Mouse (Mus musculus): ENCODE measurements at regions not wholly inside any gene's neighbourhood (a gene's known extent, or its start where the extent isn't known, plus 50 kb on each side); places are given as distances from the start of the nearest gene placed in this dataset.

DNA sequence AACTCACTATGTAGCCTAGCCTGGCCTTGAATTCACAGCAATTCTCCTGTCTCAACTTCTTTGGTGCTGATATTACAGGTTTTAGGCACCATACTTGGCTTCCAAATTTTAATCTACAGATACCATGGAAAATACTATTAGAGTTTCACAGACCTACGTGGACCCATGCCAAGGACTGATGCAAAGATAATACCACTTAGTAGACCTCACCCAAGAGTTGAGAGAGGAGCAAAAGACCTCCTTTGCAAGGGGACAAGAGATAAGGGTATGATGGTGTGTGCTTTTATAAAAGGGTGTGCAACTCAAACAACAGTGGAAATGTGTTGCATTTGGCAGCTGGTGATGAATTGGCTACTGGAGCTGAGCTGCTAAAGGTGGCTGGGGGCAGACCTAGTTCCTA, 358.6 kb upstream of the Diaph2 start:
- ChIA-PET POLR2A (no interaction called here), CTCF (no interaction called here)
- in situ Hi-C loops (cut with MboI; ENCODE audit: low pct_unique_long_range_greater_than_20kb): no loop called here
- no peak for TF ChIP-seq CTCF (IDR thresholded peaks at IDR 0.05)
- H3K27me3 ChIP-seq: no peaks in the 10 kb centered on the region
- DNase-seq (ENCODE audit: low read depth, low spot score) (no peak), ATAC-seq (no peak)

DNA sequence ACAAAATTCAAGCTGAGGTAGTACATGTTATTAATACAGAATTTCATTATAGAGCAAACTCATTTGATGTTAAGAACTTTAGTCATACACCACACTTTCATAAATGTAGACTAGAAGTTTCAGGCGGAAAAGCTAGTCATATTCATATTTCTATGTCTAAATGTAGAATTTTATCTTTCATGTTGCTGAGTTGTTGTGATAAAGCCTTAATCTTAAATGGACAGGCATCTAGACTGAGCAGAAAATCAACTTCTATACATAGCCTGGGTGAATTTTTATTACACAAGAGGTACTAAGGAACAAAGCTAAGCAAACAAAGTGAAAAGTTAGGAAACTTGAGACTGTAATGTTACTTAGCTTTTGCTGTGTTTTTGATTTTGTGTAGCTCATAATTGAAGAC, 341.8 kb upstream of the Diaph2 start:
- ATAC-seq (no peak), DNase-seq (ENCODE audit: low read depth, low spot score) (no peak)
- ChIA-PET CTCF (interaction anchor here (1.1 kb wide), 1 partner anchor 10 kb away, joined by 3 read pairs; no protein-coding TSS in a partner anchor), POLR2A (no interaction called here)
- peaks cover 15% of the 10 kb centered on the region for H3K27me3 ChIP-seq
- no peak for TF ChIP-seq CTCF (IDR thresholded peaks at IDR 0.05)
- in situ Hi-C loops (cut with MboI; ENCODE audit: low pct_unique_long_range_greater_than_20kb): no loop called here

DNA sequence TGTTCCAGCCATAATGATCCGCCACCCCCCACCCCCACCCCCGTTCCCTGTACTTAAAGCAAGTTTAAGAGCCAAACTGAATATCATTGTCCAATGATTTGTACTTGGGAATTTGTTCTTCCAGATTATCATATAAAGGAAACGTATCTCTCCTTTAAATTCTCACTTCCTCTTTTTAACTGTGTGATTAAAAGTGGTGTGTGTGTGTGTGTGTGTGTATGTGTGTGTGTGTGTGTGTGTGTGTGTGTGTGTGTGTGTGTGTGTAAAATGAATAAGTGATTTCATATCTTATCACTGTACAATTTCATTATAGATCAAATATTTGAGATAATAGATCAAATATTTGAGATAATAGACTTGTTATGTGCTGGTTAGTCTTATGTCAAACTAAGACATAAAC, 339.5 kb upstream of the Diaph2 start:
- peaks cover 15% of the 10 kb centered on the region for H3K27me3 ChIP-seq
- in situ Hi-C loops (cut with MboI; ENCODE audit: low pct_unique_long_range_greater_than_20kb): no loop called here
- TF ChIP-seq CTCF (IDR thresholded peaks at IDR 0.05): no peak
- ATAC-seq (no peak), DNase-seq (ENCODE audit: low read depth, low spot score) (no peak)
- ChIA-PET POLR2A (no interaction called here), CTCF (no interaction called here)

DNA sequence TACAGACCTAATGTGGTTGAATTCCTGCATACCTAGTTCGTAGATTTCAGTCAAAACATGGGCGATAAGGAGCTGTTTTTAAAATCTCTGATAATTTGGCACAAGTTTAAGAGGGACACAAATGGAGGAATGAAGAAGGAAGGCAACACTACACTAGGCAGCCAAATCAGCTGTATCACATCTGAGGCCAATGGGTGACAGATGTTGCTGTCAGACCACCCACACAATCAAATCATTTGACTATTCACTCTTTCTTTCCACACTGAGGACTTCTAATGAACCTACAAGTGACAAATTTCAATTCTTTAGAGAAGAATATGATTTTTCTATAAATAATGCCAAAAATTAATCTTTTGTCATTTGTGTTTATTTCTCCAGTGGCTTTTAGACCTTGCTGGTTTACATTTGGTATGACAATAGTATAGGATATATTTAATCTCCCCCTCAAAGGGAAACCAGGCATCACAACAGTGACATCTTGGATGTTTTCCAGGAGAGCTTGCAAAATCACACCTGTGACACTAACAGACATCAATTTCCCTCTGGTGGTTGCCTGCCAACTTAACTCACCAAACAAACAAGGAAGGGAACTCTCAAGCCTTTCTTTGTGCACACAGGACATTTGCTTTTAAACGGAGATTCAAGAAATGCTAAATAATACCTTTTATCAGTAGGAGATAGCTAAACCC, 336.5 kb upstream of the Diaph2 start:
- DNase-seq (ENCODE audit: low read depth, low spot score) (no peak), ATAC-seq (no peak)
- ChIA-PET POLR2A (no interaction called here), CTCF (no interaction called here)
- H3K27me3 ChIP-seq: peaks cover 15% of the 10 kb centered on the region
- in situ Hi-C loops (cut with MboI; ENCODE audit: low pct_unique_long_range_greater_than_20kb): no loop called here
- no peak for TF ChIP-seq CTCF (IDR thresholded peaks at IDR 0.05)

DNA sequence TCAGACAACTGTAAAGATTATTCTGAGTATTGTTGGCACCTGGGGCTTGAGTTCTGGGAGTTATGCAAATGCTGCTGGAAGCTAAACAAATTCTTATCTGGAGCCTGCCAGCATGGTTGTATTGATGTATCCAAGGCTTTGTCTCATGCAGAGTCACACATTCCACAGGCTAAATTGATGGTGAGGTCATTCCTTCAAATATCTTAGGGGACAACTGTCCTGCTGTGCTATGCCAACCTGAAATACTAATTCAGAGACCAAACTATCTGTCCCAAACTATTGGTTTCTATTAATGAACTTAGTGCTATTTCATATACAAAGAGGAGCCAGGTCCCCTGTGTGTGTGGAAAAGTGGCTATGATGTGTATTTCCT, 335.9 kb upstream of the Diaph2 start:
- H3K27me3 ChIP-seq: peaks cover 15% of the 10 kb centered on the region
- no peak for ATAC-seq
- POLR2A ChIA-PET: no interaction called here
- CTCF ChIA-PET: no interaction called here
- TF ChIP-seq CTCF (IDR thresholded peaks at IDR 0.05): no peak
- DNase-seq (ENCODE audit: low read depth, low spot score): no peak
- in situ Hi-C loops (cut with MboI; ENCODE audit: low pct_unique_long_range_greater_than_20kb): no loop called here

DNA sequence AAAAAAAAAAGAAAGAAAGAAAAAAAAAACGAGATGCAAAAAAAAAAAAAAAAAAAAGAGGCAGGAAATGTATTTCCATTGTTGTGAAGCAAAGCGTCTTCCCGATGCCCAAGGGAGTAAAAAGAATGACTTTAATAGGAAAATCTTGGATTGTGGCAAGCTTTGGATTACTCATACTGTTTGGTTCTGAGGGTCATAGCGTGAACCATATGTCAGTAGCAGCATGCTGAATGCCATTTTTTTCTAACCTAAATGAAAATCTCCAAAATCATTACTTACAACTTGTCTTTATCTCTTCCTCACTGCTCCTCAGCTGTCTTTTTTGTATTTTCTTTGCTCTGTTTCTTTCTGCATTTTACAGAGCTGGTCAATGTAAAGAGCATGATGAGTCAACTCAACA, 334.2 kb upstream of the Diaph2 start:
- POLR2A ChIA-PET: no interaction called here
- in situ Hi-C loops (cut with MboI; ENCODE audit: low pct_unique_long_range_greater_than_20kb): no loop called here
- TF ChIP-seq CTCF (IDR thresholded peaks at IDR 0.05): no peak
- CTCF ChIA-PET: interaction anchor here (1.0 kb wide), 1 partner anchor 51 kb away, joined by 3 read pairs; no protein-coding TSS in a partner anchor
- ATAC-seq (no peak), DNase-seq (ENCODE audit: low read depth, low spot score) (no peak)
- peaks cover 8% of the 10 kb centered on the region for H3K27me3 ChIP-seq

DNA sequence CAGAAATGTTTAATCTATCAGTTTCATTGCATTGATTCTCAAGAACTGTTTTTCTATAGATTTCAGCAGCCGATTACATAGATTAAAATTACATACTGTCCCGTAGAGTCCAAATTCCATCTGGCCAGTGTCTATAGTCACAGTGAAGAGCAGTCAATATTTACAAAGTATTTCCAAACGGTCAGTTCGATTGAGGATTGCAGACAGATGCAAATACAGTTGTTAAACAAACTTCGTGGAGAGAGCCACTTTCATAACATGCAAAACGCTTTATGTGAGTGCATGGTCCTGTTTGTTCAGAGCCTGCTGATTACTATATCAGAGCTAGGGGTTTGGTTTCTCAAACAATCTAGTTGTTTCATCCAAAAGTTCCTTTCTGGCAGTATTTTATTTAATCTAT, 301.0 kb upstream of the Diaph2 start:
- in situ Hi-C loops (cut with MboI; ENCODE audit: low pct_unique_long_range_greater_than_20kb): no loop called here
- DNase-seq (ENCODE audit: low read depth, low spot score) (no peak), ATAC-seq (no peak)
- CTCF ChIA-PET: interaction anchor here (1.3 kb wide), 1 partner anchor 22 kb away, joined by 3 read pairs; no protein-coding TSS in a partner anchor
- H3K27me3 ChIP-seq: peaks cover 10% of the 10 kb centered on the region
- POLR2A ChIA-PET: no interaction called here
- no peak for TF ChIP-seq CTCF (IDR thresholded peaks at IDR 0.05)

DNA sequence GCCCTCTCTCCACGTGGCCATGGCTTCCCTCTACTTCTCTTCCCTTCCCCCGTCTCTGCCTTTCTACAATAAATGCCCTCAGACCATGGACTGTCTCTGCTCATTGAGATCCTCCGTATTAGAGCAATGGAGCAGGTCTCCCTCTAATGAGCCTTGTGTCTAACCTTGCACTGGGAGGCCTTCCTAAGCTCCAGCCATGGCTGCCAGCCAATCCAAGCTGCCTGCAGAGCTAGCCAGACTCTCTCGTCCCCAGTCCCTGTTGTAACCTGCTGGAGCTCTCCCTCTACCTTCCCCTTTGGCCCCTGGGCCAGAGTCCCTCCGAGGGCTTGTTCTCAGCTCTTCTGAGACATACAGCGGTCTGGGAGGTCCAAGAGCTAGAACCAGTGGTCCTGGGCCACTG, 273.3 kb upstream of the Diaph2 start:
- in situ Hi-C loops (cut with MboI; ENCODE audit: low pct_unique_long_range_greater_than_20kb): no loop called here
- peaks cover 29% of the 10 kb centered on the region for H3K27me3 ChIP-seq
- DNase-seq (ENCODE audit: low read depth, low spot score) (no peak), ATAC-seq (no peak)
- no peak for TF ChIP-seq CTCF (IDR thresholded peaks at IDR 0.05)
- POLR2A ChIA-PET: no interaction called here
- CTCF ChIA-PET: no interaction called here

DNA sequence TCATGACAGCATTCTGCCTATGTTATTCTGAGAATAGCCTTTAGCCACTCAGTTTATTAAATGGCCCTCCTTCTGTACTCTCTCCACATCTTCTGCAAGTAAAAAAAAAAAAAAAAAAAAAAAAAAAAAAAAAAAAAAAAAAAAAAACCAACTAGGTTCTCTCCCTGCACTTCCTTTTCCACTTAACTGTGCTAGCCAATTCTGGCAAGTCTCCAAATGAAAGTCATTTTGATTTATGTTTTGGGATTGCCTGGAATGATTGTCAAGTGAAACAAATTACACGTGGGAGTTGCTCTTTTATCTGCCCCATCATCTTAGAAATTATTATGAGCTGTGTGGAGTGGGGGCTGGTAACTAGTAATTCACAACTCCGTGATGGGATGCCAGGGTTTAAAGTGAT, 255.0 kb upstream of the Diaph2 start:
- DNase-seq (ENCODE audit: low read depth, low spot score) (no peak), ATAC-seq (no peak)
- TF ChIP-seq CTCF (IDR thresholded peaks at IDR 0.05): no peak
- ChIA-PET POLR2A (no interaction called here), CTCF (no interaction called here)
- peaks cover 15% of the 10 kb centered on the region for H3K27me3 ChIP-seq
- in situ Hi-C loops (cut with MboI; ENCODE audit: low pct_unique_long_range_greater_than_20kb): no loop called here

All from Patski (cell line).